Mouse (Mus musculus) myocyte (in vitro differentiated cells): ENCODE results near the gene Zfp248.

Source experiments
- E2F4 ChIP-seq: IDR thresholded peaks from one replicate; pipeline ENCODE4 v1.6.1; 2011; ENCODE audit warnings: mild to moderate bottlenecking, control low read depth, moderate library complexity; ENCODE audit not compliant: insufficient read depth
- POLR2A ChIP-seq: IDR thresholded peaks from one replicate; pipeline ENCODE4 v1.6.1; 2011; ENCODE audit warnings: low read depth, mild to moderate bottlenecking, control low read depth, moderate library complexity; ENCODE audit not compliant: insufficient read length

GRCm38 (mm10) chr6:118431502-118431901 lies 23.8 kb downstream of the Zfp248 start:
- TF ChIP-seq POLR2A (no peak), E2F4 (no peak)
